ENCODE assay signal across 8 mouse cellular contexts in the genomic region with DNA sequence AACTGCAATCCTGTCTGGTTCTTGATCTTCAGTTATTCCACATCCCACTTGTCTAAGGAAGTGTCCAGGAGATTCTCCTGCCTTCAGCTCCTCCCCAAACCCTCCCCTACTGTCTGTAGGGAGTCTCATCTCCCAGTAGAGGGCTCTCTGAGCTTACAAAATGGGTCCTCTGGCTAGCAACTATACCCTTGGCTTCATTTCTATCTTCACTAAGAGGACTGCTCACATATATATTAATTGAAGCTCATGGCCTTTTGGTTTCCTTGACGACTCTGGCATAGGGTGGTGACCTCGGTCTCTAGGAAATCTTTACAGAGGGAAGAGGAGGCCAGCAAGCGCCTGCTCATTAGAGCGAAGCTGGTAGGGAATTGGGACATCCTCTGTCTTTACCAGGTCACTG. TPM values are rescaled to one million over a fixed set of nuclear protein-coding genes. Genes with fewer than 3 reads are reported as not detected.
A peak's percentile ranks its signal among the peaks of the same experiment; 100 is the strongest.
DNase-seq lines count a peak whose midpoint lies in the region; ATAC-seq and TF ChIP-seq lines count a peak whose summit lies in the region.

No protein-coding gene starts in this region.

- peak; percentile 38 for TF ChIP-seq CTCF in ES-Bruce4 (IDR thresholded peaks at IDR 0.05; ENCODE audit: low read depth, low read length)
- TF ChIP-seq CTCF in cortical plate, adult 2 months (IDR thresholded peaks at IDR 0.05; ENCODE audit: extremely low read depth, insufficient read depth, low read length): peak; percentile 62
- peak; percentile 78 for TF ChIP-seq CTCF in kidney, postnatal 0 days (IDR thresholded peaks at IDR 0.05; ENCODE audit: low read depth)

- H3K27ac ChIP-seq in ES-Bruce4 (ENCODE audit: insufficient read depth, low read length): no peak overlapping the region
- no peak overlapping the region for H3K27ac ChIP-seq in cortical plate, adult 2 months (ENCODE audit: insufficient read depth, low read length)
- 0 out of 2 replicates have a peak overlapping the region, but pooled peaks have one; percentile 90 for H3K27ac ChIP-seq in kidney, postnatal 0 days
- peak overlapping the region; percentile 54 for H3K27ac ChIP-seq in midbrain, embryonic 16.5 days (ENCODE audit: low read length)

- H3K4me1 ChIP-seq in ES-Bruce4 (ENCODE audit: control insufficient read depth, insufficient read depth, low read length): peaks cover 3% of the 10 kb centered on the region
- H3K4me1 ChIP-seq in cortical plate, adult 2 months (ENCODE audit: control insufficient read depth, insufficient read depth, low read length): peaks cover 7% of the 10 kb centered on the region
- peaks cover 13% of the 10 kb centered on the region for H3K4me1 ChIP-seq in kidney, postnatal 0 days (replicated peaks; ENCODE audit: insufficient read depth, low read length)
- peaks cover 21% of the 10 kb centered on the region for H3K4me1 ChIP-seq in midbrain, embryonic 16.5 days (ENCODE audit: control insufficient read depth, insufficient read depth, low read length)

- intact Hi-C loops in heart, postnatal 25 days (cut with DNase I): no loop called here

- H3K9ac ChIP-seq in ES-Bruce4 (ENCODE audit: low read depth, poor library complexity, severe bottlenecking): no peak overlapping the region
- no peak overlapping the region for H3K9ac ChIP-seq in kidney, postnatal 0 days (ENCODE audit: low read depth, low read length)
- no peak overlapping the region for H3K9ac ChIP-seq in midbrain, embryonic 16.5 days (ENCODE audit: low read depth, low read length)

- H3K4me3 ChIP-seq in ES-Bruce4 (ENCODE audit: low read depth, low read length): no peak overlapping the region
- no peak overlapping the region for H3K4me3 ChIP-seq in cortical plate, adult 2 months (ENCODE audit: insufficient read depth, low read length)
- H3K4me3 ChIP-seq in kidney, postnatal 0 days (replicated peaks; ENCODE audit: low read depth, low read length): no peak overlapping the region
- H3K4me3 ChIP-seq in midbrain, embryonic 16.5 days (ENCODE audit: low read depth, low read length): no peak overlapping the region

- DNase-seq in heart, adult 18-20 months: peak; percentile 51 to 52
- DNase-seq in heart, postnatal 25 days (ENCODE audit: low spot score): no peak
- peak; percentile 92 for DNase-seq in kidney, postnatal 0 days (ENCODE audit: low spot score)
- no peak for DNase-seq in right cerebral cortex, postnatal 25 days
- no peak for DNase-seq in urinary bladder, adult 2 months (ENCODE audit: low spot score)

- no peak overlapping the region for H3K4me2 ChIP-seq in kidney, postnatal 0 days (ENCODE audit: low read length)
- H3K4me2 ChIP-seq in midbrain, embryonic 16.5 days (ENCODE audit: low read length): no peak overlapping the region

- TF ChIP-seq EP300 in ES-Bruce4 (IDR thresholded peaks at IDR 0.05; ENCODE audit: insufficient read depth, low read depth, low read length): no peak

- H3K27me3 ChIP-seq in ES-Bruce4 (ENCODE audit: control insufficient read depth, insufficient read depth, low read length, poor library complexity, severe bottlenecking): no peaks in the 10 kb centered on the region
- no peaks in the 10 kb centered on the region for H3K27me3 ChIP-seq in kidney, postnatal 0 days (ENCODE audit: insufficient read depth, low read length)
- H3K27me3 ChIP-seq in midbrain, embryonic 16.5 days (ENCODE audit: control insufficient read depth, insufficient read depth, low read depth, low read length): no peaks in the 10 kb centered on the region

- H3K9me3 ChIP-seq in ES-Bruce4 (replicated peaks; ENCODE audit: control insufficient read depth, insufficient read depth, low read length, poor library complexity, severe bottlenecking): no peaks in the 10 kb centered on the region
- H3K9me3 ChIP-seq in kidney, postnatal 0 days (replicated peaks; ENCODE audit: low read length): no peaks in the 10 kb centered on the region
- no peaks in the 10 kb centered on the region for H3K9me3 ChIP-seq in midbrain, embryonic 16.5 days (replicated peaks; ENCODE audit: control insufficient read depth, low read length, poor library complexity, severe bottlenecking)

- TF ChIP-seq POLR2A in ES-Bruce4 (IDR thresholded peaks at IDR 0.05; ENCODE audit: insufficient read depth, low read length): no peak
- no peak for TF ChIP-seq POLR2A in cortical plate, adult 2 months (IDR thresholded peaks at IDR 0.05; ENCODE audit: extremely low read depth, insufficient read depth, low read length)

- no peak for ATAC-seq in kidney, postnatal 0 days (replicated peaks; ENCODE audit: low FRiP score, low read depth)
- ATAC-seq in midbrain, embryonic 16.5 days: no peak

- no peaks in the 10 kb centered on the region for H3K36me3 ChIP-seq in ES-Bruce4 (ENCODE audit: control insufficient read depth, insufficient read depth, low read length, poor library complexity, severe bottlenecking)
- peaks cover 17% of the 10 kb centered on the region; the same call in 1 of the 2 replicates for H3K36me3 ChIP-seq in kidney, postnatal 0 days (ENCODE audit: insufficient read depth, low read length)
- peaks cover 5% of the 10 kb centered on the region for H3K36me3 ChIP-seq in midbrain, embryonic 16.5 days (ENCODE audit: control insufficient read depth, insufficient read depth, low read length)

- 34% methylated on average over 4 of the region's 4 CpGs for WGBS in kidney, postnatal 0 days
- WGBS in midbrain, embryonic 16.5 days: 35% methylated on average over 4 of the region's 4 CpGs

RNA-seq across cellular contexts. Expression of gene Sfxn3, which starts 9.1 kb away (rescaled TPM):
- total RNA-seq in heart, adult 18-20 months (2021): 1 to 10 TPM; 7.8 to 8.9 TPM
- total RNA-seq in heart, postnatal 25 days (2021): 10 to 100 TPM; 10.7 to 13.9 TPM
- polyA plus RNA-seq in ES-Bruce4 (2011; ENCODE audit: insufficient read depth, insufficient read length, low read depth, missing spikeins): 13.4 and 15.6 TPM in 2 replicates
- 113 and 119 TPM in 2 replicates for polyA plus RNA-seq in cortical plate, adult 2 months (2012; rRNA removed)
- 28.4 and 29.0 TPM in 2 replicates for polyA plus RNA-seq in kidney, postnatal 0 days (2015; fragmentation: Nextera tagmentation; extraction: Ambion mirVana)
- polyA plus RNA-seq in midbrain, embryonic 16.5 days (2015; fragmentation: Nextera tagmentation; extraction: Ambion mirVana): 95.9 and 101 TPM in 2 replicates
- 46.3 and 51.2 TPM in 2 replicates for polyA plus RNA-seq in urinary bladder, adult 2 months (2012; rRNA removed)

RNA-seq across cellular contexts. Expression of gene Pdzd7, which starts 10.8 kb away (rescaled TPM):
- not detected for total RNA-seq in heart, adult 18-20 months (2021)
- total RNA-seq in heart, postnatal 25 days (2021): under 1 TPM in 1 of 2 experiments, not detected in 1; 0.16 TPM
- 0.97 and 1.3 TPM in 2 replicates for polyA plus RNA-seq in ES-Bruce4 (2011; ENCODE audit: insufficient read depth, insufficient read length, low read depth, missing spikeins)
- polyA plus RNA-seq in cortical plate, adult 2 months (2012; rRNA removed): 7.5 and 8.8 TPM in 2 replicates
- 0.43 and 0.80 TPM in 2 replicates for polyA plus RNA-seq in kidney, postnatal 0 days (2015; fragmentation: Nextera tagmentation; extraction: Ambion mirVana)
- 2.9 and 3.9 TPM in 2 replicates for polyA plus RNA-seq in midbrain, embryonic 16.5 days (2015; fragmentation: Nextera tagmentation; extraction: Ambion mirVana)
- 0.99 and 1.1 TPM in 2 replicates for polyA plus RNA-seq in urinary bladder, adult 2 months (2012; rRNA removed)

RNA-seq across cellular contexts. Expression of gene Kazald1, which starts 18.7 kb away (rescaled TPM):
- 1 to 10 TPM; 3.3 to 4.1 TPM for total RNA-seq in heart, adult 18-20 months (2021)
- total RNA-seq in heart, postnatal 25 days (2021): 1 to 10 TPM; 3.8 to 5.2 TPM
- 0.67 and 0.85 TPM in 2 replicates for polyA plus RNA-seq in ES-Bruce4 (2011; ENCODE audit: insufficient read depth, insufficient read length, low read depth, missing spikeins)
- 6.8 and 9.1 TPM in 2 replicates for polyA plus RNA-seq in cortical plate, adult 2 months (2012; rRNA removed)
- polyA plus RNA-seq in kidney, postnatal 0 days (2015; fragmentation: Nextera tagmentation; extraction: Ambion mirVana): 23.6 and 25.0 TPM in 2 replicates
- polyA plus RNA-seq in midbrain, embryonic 16.5 days (2015; fragmentation: Nextera tagmentation; extraction: Ambion mirVana): 1.3 and 1.9 TPM in 2 replicates
- polyA plus RNA-seq in urinary bladder, adult 2 months (2012; rRNA removed): 24.9 and 25.1 TPM in 2 replicates

RNA-seq across cellular contexts. Expression of gene Lzts2, which starts 42.1 kb away (rescaled TPM):
- total RNA-seq in heart, adult 18-20 months (2021): 10 to 100 TPM; 55.3 to 58.9 TPM
- total RNA-seq in heart, postnatal 25 days (2021): 10 to 100 TPM; 52.0 to 69.7 TPM
- 39.9 and 48.2 TPM in 2 replicates for polyA plus RNA-seq in ES-Bruce4 (2011; ENCODE audit: insufficient read depth, insufficient read length, low read depth, missing spikeins)
- polyA plus RNA-seq in cortical plate, adult 2 months (2012; rRNA removed): 39.3 and 40.1 TPM in 2 replicates
- 58.6 and 69.5 TPM in 2 replicates for polyA plus RNA-seq in kidney, postnatal 0 days (2015; fragmentation: Nextera tagmentation; extraction: Ambion mirVana)
- polyA plus RNA-seq in midbrain, embryonic 16.5 days (2015; fragmentation: Nextera tagmentation; extraction: Ambion mirVana): 15.5 and 17.2 TPM in 2 replicates
- 54.3 and 71.9 TPM in 2 replicates for polyA plus RNA-seq in urinary bladder, adult 2 months (2012; rRNA removed)

RNA-seq across cellular contexts. Expression of gene Mrpl43, which starts 50.1 kb away (rescaled TPM):
- total RNA-seq in heart, adult 18-20 months (2021): 10 to 100 TPM; 54.3 to 58.2 TPM
- 10 to 100 TPM; 54.9 to 55.4 TPM for total RNA-seq in heart, postnatal 25 days (2021)
- polyA plus RNA-seq in ES-Bruce4 (2011; ENCODE audit: insufficient read depth, insufficient read length, low read depth, missing spikeins): 32.5 and 34.0 TPM in 2 replicates
- polyA plus RNA-seq in cortical plate, adult 2 months (2012; rRNA removed): 68.3 and 70.8 TPM in 2 replicates
- 78.9 and 79.9 TPM in 2 replicates for polyA plus RNA-seq in kidney, postnatal 0 days (2015; fragmentation: Nextera tagmentation; extraction: Ambion mirVana)
- 88.6 and 92.9 TPM in 2 replicates for polyA plus RNA-seq in midbrain, embryonic 16.5 days (2015; fragmentation: Nextera tagmentation; extraction: Ambion mirVana)
- polyA plus RNA-seq in urinary bladder, adult 2 months (2012; rRNA removed): 54.6 and 64.0 TPM in 2 replicates

Comparison
In these comparisons a context has a peak if more than half of its experiments do, and no peak if none do; other contexts are left out.
1. DNase-seq: peak in heart, adult 18-20 months (2 of 2) and kidney, postnatal 0 days (single experiment); none in heart, postnatal 25 days (single experiment), right cerebral cortex, postnatal 25 days (single experiment) and urinary bladder, adult 2 months (single experiment).
2. H3K27ac ChIP-seq: peak in kidney, postnatal 0 days (single experiment) and midbrain, embryonic 16.5 days (single experiment); none in ES-Bruce4 (single experiment) and cortical plate, adult 2 months (single experiment).
3. Peak in every context shown above with its lines, with median percentiles within 50 percentile points of each other: CTCF ChIP-seq.